Mouse (Mus musculus) embryonic fibroblast, embryonic 13.5 days (primary cell): ENCODE measurements around the gene Ctsf. TPM values are rescaled to one million over a fixed set of nuclear protein-coding genes. Genes with fewer than 3 reads are reported as not detected.
"Not testable (repeated sequence)": the region's sequence is repeated elsewhere in the genome, so short reads cannot be mapped to it uniquely, and the experiment has no call there.

ENCODE experiments used
- H3K27ac ChIP-seq: 2 replicates; pipeline ENCODE4 v1.5.1; 2012; ENCODE audit warnings: low read length, control low read depth, inconsistent platforms; ENCODE audit not compliant: insufficient read depth
- H3K4me1 ChIP-seq: 2 replicates; pipeline ENCODE4 v1.6.1; 2011; ENCODE audit warnings: low read length; ENCODE audit not compliant: control insufficient read depth, insufficient read depth
- H3K4me3 ChIP-seq: 2 replicates; pipeline ENCODE4 v1.5.1; 2011; ENCODE audit warnings: mild to moderate bottlenecking, control low read depth, low read length; ENCODE audit not compliant: insufficient read depth
- CTCF ChIP-seq: IDR thresholded peaks from 2 replicates; pipeline ENCODE4 v1.5.1; 2011; ENCODE audit warnings: mild to moderate bottlenecking, control low read depth, low read length, moderate library complexity, borderline replicate concordance; ENCODE audit not compliant: insufficient read depth
- POLR2A ChIP-seq: IDR thresholded peaks from 2 replicates; pipeline ENCODE4 v1.6.1; 2011; ENCODE audit warnings: low read depth, mild to moderate bottlenecking, control low read depth, low read length, moderate library complexity
- polyA plus RNA-seq: library from polyadenylated mRNA; stranded (reverse); fragments of >200 nt; gene quantifications from 2 replicates; pipeline ENCODE4 v1.2.4, GENCODE M21; 2011; ENCODE audit warnings: low read depth; ENCODE audit not compliant: missing spikeins, insufficient read length

The Ctsf gene
- 20.3 and 23.5 TPM in 2 replicates for polyA plus RNA-seq

- TF ChIP-seq POLR2A = peak; percentile 59
- no peak for TF ChIP-seq CTCF
- Histone ChIP-seq H3K4me3 (peak within 1 kb of the TSS; percentile 43), H3K4me1 (no peaks in the 10 kb centered on the region), H3K27ac (no peak within 1 kb of the TSS)
Observed at GRCm38 (mm10) chr19:4854552-4855469, at the start of gene Ctsf. Gene Ctsf (plus strand): TSS chr19:4855130.

GRCm38 (mm10) chr19:4810309-4810708 is 44.6 kb upstream of the Ctsf start:
- TF ChIP-seq CTCF (no peak), POLR2A (no peak)
- peak overlapping the region; percentile 69; the same call in 1 of the 2 replicates for H3K27ac ChIP-seq
- peak overlapping the region; percentile 57 for H3K4me3 ChIP-seq
- peaks cover 5% of the 10 kb centered on the region for H3K4me1 ChIP-seq

- TF ChIP-seq CTCF = no peak
- no peak for TF ChIP-seq POLR2A
- Histone ChIP-seq H3K4me3 (peak overlapping the region; percentile 57), H3K4me1 (peaks cover 5% of the 10 kb centered on the region), H3K27ac (peak overlapping the region; percentile 69)
Observed at GRCm38 (mm10) chr19:4810746-4811062, 44.2 kb upstream of the Ctsf start.

- H3K4me1 ChIP-seq = peaks cover 5% of the 10 kb centered on the region
- H3K27ac ChIP-seq = peak within 1 kb of the TSS; percentile 92
- TF ChIP-seq POLR2A (peak; percentile 94), CTCF (no peak)
- H3K4me3 ChIP-seq = peak within 1 kb of the TSS; percentile 70
Observed at GRCm38 (mm10) chr19:4811063-4811908, 43.6 kb upstream of the Ctsf start, which contains the start of the genes Gm21992 and Rbm14. Gene Gm21992 (minus strand): TSS chr19:4811612. Gene Rbm14 (minus strand): TSS chr19:4811634.

- TF ChIP-seq CTCF (no peak), POLR2A (0 out of 2 replicates have a peak, but pooled peaks have one; percentile 2)
- H3K27ac ChIP-seq = peak overlapping the region; percentile 92
- peaks cover 5% of the 10 kb centered on the region for H3K4me1 ChIP-seq
- H3K4me3 ChIP-seq = peak overlapping the region; percentile 70
Observed at GRCm38 (mm10) chr19:4811909-4812242, 43.1 kb upstream of the Ctsf start.

GRCm38 (mm10) chr19:4812334-4812949 is 42.5 kb upstream of the Ctsf start:
- Histone ChIP-seq H3K27ac (peak overlapping the region; percentile 92), H3K4me3 (peak overlapping the region; percentile 70)
- not testable (repeated sequence) for H3K4me1 ChIP-seq

GRCm38 (mm10) chr19:4813015-4813414 is 41.9 kb upstream of the Ctsf start:
- H3K4me1 ChIP-seq = peaks cover 5% of the 10 kb centered on the region
- TF ChIP-seq CTCF (peak; percentile 27; the same call in 1 of the 2 replicates), POLR2A (no peak)
- H3K4me3 ChIP-seq = no peak overlapping the region
- H3K27ac ChIP-seq = no peak overlapping the region

GRCm38 (mm10) chr19:4817182-4817835 is 37.6 kb upstream of the Ctsf start:
- Histone ChIP-seq H3K27ac (no peak overlapping the region), H3K4me3 (no peak overlapping the region), H3K4me1 (no peaks in the 10 kb centered on the region)
- no peak for TF ChIP-seq CTCF
- no peak for TF ChIP-seq POLR2A

GRCm38 (mm10) chr19:4820678-4821303 is 34.1 kb upstream of the Ctsf start:
- Histone ChIP-seq H3K4me1 (no peaks in the 10 kb centered on the region), H3K27ac (no peak overlapping the region), H3K4me3 (no peak overlapping the region)
- no peak for TF ChIP-seq POLR2A
- no peak for TF ChIP-seq CTCF
